Mouse (Mus musculus) testis, adult 2 months (tissue): ENCODE data around the gene Slc4a4. TPM values are rescaled to one million over a fixed set of nuclear protein-coding genes. Genes with fewer than 3 reads are reported as not detected.

Source experiments
- H3K27ac ChIP-seq: fragments of 200-500 bp; 2 replicates; pipeline ENCODE4 v1.5.1; 2012; ENCODE audit warnings: low read depth, low read length; ENCODE audit not compliant: control insufficient read depth, insufficient read depth
- H3K27me3 ChIP-seq: fragments of 200-500 bp; 2 replicates; pipeline ENCODE4 v1.6.1; 2012; ENCODE audit warnings: mild to moderate bottlenecking, low read length, moderate library complexity; ENCODE audit not compliant: control insufficient read depth, insufficient read depth
- H3K36me3 ChIP-seq: fragments of 200-500 bp; 2 replicates; pipeline ENCODE4 v1.6.1; 2012; ENCODE audit warnings: mild to moderate bottlenecking, low read length; ENCODE audit not compliant: control insufficient read depth, insufficient read depth
- H3K4me1 ChIP-seq: fragments of 200-500 bp; 2 replicates; pipeline ENCODE4 v1.6.1; 2012; ENCODE audit warnings: low read length; ENCODE audit not compliant: control insufficient read depth, insufficient read depth
- H3K4me3 ChIP-seq: fragments of 200-500 bp; 2 replicates; pipeline ENCODE4 v1.5.1; 2012; ENCODE audit warnings: low read depth, mild to moderate bottlenecking, low read length, moderate library complexity, mixed read lengths; ENCODE audit not compliant: control insufficient read depth
- CTCF ChIP-seq: fragments of 200-500 bp; IDR thresholded peaks from 2 replicates; pipeline ENCODE4 v1.5.1; 2012; ENCODE audit warnings: low read depth, mild to moderate bottlenecking, inconsistent platforms, low read length, moderate library complexity; ENCODE audit not compliant: control insufficient read depth, insufficient read depth, insufficient replicate concordance
- POLR2A ChIP-seq: fragments of 200-500 bp; IDR thresholded peaks from 2 replicates; pipeline ENCODE4 v1.6.1; 2012; ENCODE audit warnings: low read depth, mild to moderate bottlenecking, inconsistent platforms, low read length, moderate library complexity; ENCODE audit not compliant: control insufficient read depth
- polyA plus RNA-seq: library from polyadenylated mRNA; depleted of rRNA; stranded (reverse); fragments of >200 nt; gene quantifications from 2 replicates; pipeline ENCODE4 v1.2.3, GENCODE M21; 2012

The Slc4a4 gene
- polyA plus RNA-seq, 1 experiment: 0.38 TPM

DNA sequence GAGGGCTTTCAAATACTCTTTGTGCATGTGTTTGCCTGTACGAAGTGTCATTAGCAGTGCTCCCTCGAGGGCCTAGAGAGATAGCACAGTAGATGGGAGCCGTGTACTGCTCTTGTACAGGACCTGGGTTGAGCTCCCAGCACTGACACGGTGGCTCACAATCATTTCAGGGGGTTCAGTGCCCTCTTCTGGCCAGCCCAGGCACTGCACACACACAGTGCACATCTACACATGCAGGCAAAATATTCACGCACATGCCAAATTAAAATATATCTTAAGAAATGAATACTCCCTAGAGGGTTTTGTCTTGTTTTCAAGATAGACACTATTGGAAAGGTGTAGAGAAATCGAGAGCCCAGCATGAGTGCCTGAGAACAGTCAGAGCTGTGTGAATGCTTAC is 10.0 kb downstream of the Slc4a4 start:
- H3K36me3 ChIP-seq: no peaks in the 10 kb centered on the region
- H3K27ac ChIP-seq: no peak overlapping the region
- TF ChIP-seq CTCF (peak; percentile 64; the same call in 1 of the 2 replicates), POLR2A (no peak)
- H3K27me3 ChIP-seq: no peaks in the 10 kb centered on the region
- no peaks in the 10 kb centered on the region for H3K4me1 ChIP-seq
- H3K4me3 ChIP-seq: no peak overlapping the region

DNA sequence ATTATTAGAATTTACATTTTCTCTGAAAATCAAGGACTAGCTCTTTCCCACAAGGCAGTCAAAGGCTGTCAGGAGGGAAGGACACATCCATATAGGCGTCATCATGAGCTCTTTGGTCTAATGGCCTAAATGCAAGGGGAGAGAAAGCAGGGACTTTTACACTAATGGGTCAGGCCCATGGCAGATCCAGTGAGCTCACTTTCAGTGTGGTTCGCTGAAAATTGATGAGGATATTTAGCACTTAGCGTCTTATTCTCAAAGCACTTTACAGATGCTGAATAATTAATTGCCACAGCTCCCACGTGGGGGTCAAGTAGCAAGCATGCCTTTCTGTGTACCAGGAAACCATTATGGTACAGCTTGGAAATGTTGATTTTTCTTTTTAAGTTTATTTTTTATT is 16.5 kb downstream of the Slc4a4 start:
- TF ChIP-seq POLR2A (no peak), CTCF (no peak)
- Histone ChIP-seq H3K4me1 (no peaks in the 10 kb centered on the region), H3K27ac (no peak overlapping the region), H3K27me3 (no peaks in the 10 kb centered on the region), H3K4me3 (no peak overlapping the region), H3K36me3 (no peaks in the 10 kb centered on the region)

DNA sequence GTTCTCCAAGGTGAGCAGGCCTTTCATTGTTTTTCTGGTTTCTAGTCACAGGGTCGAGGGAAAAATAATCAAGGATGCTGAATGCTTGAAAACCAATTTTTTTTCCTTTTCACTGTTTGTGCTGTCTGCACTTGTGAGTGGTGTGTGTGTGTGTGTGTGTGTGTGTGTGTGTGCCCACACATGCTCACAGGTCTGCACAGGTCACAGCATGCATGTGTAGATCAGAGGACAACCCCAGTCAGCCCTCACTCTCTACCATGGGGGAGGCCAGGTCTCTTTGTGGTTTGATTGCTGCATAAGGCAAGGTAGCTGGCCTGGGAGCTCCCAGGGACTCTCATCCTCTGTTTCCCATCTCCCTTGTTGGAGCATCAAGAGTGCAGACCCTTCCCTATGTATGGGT is 16.9 kb downstream of the Slc4a4 start:
- no peaks in the 10 kb centered on the region for H3K4me1 ChIP-seq

DNA sequence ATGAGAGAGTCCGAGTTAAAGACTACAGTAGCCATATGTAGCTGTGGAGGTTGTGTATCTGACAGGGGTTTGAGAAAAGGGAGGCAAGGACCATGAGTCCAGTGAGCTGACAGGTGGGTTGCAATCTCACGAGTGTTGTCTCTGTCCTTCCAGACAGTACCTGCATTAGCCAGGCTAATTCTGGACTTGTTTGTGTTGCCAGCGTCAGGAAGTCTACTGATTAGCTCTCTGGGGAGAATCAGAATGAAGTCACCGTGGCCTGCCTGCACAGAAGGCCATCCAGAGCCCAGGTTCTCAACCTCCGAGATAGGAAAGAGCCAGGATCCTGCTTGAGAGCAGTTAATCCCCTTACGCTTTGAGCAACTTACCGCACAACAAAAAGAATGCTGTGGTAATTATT is 18.2 kb downstream of the Slc4a4 start:
- Histone ChIP-seq H3K4me1 (no peaks in the 10 kb centered on the region), H3K27me3 (no peaks in the 10 kb centered on the region), H3K27ac (no peak overlapping the region), H3K36me3 (no peaks in the 10 kb centered on the region), H3K4me3 (no peak overlapping the region)
- TF ChIP-seq CTCF (no peak), POLR2A (no peak)

More for the DNA sequence above, 16.9 kb downstream of the Slc4a4 start:
- Histone ChIP-seq H3K27me3 (no peaks in the 10 kb centered on the region), H3K4me3 (no peak overlapping the region), H3K36me3 (no peaks in the 10 kb centered on the region), H3K27ac (no peak overlapping the region)
- TF ChIP-seq CTCF (no peak), POLR2A (no peak)

DNA sequence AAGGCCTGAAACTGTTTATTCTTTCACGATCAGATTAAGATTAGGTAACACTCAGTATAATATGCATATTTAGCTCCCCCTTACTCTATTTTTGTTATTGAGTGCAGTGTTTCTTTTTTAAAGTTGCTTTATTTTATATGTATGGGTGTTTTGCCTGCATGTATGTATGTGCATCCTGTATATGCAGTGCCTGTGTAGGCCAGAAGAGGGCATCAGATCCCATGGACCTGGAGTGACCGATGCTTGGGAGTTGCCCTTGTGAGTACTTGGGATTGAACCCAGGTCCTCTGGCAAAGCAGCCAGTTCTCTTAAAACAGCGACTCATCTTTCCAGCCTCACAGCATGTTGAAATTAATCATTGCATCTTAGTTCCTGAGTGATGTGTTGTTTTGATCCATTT is 21.0 kb downstream of the Slc4a4 start:
- H3K27me3 ChIP-seq: no peaks in the 10 kb centered on the region
- no peaks in the 10 kb centered on the region for H3K4me1 ChIP-seq
- no peak overlapping the region for H3K27ac ChIP-seq
- no peaks in the 10 kb centered on the region for H3K36me3 ChIP-seq
- H3K4me3 ChIP-seq: no peak overlapping the region
- TF ChIP-seq POLR2A: no peak
- peak; percentile 35; the same call in 1 of the 2 replicates for TF ChIP-seq CTCF

DNA sequence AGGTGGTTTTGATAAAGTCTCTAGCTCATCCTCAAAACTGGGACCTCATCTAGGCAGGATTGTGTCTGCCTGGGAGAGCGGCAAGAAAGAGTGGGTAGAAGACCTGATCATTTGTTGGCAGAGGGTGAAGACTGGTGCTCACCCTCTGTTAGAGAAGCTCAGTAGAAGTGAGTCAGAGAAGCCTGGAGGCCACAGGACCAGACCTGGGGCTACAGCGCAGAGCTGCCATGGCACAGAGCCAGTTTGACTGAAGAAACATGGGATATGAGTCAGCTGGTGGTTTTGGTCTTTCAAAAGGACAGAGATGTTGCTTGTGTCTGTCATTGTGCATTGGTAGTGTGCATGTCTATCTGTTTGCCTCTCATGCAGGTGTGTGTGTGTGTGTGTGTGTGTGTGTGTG is 26.0 kb downstream of the Slc4a4 start:
- Histone ChIP-seq H3K4me3 (no peak overlapping the region), H3K4me1 (no peaks in the 10 kb centered on the region), H3K27ac (no peak overlapping the region), H3K36me3 (no peaks in the 10 kb centered on the region), H3K27me3 (no peaks in the 10 kb centered on the region)
- TF ChIP-seq CTCF (no peak), POLR2A (no peak)

DNA sequence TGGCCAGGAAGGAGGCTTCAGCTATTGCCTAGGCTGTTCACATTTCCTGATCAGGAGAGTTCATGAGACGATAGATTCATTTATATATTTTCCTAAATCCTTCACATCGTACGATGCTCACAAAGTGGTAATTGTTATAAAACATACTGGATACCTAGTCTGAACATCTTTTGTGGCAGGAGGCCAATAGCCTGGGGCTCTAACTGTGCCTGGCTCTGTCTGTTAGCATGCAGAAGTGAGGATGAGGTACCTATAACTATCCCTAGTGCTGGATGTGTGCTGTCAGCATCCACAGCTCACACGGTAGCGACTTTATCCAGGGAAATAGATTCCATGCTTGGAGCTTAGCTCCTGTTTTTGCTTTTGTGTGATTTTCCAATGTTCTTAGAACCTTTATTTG is 28.5 kb downstream of the Slc4a4 start:
- H3K4me1 ChIP-seq: no peaks in the 10 kb centered on the region
- H3K27ac ChIP-seq: no peak overlapping the region
- no peaks in the 10 kb centered on the region for H3K36me3 ChIP-seq
- TF ChIP-seq POLR2A: no peak
- TF ChIP-seq CTCF: no peak
- H3K27me3 ChIP-seq: no peaks in the 10 kb centered on the region
- H3K4me3 ChIP-seq: no peak overlapping the region

DNA sequence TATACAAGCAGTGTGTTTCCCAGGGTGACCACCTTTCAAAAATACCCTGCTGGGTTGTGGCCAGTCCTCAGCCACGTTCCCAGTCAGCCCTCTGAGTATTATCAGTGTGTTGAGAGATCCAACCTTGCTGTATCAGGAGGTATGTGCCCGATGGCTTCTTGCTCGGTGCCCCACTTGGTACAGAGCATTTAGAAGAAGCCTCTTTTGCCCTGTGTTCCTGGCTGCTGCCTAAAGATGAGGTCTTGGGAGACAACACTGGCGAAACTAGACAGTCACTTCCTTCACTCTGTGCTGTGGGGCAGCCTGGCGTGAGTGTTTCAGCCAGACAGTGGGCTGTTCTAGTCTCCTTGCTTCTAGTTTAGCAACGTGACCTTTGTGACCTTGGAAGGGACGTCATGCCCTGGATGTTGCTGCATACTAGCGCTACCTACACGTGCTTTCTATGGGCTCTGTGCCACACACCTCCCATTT is 29.9 kb downstream of the Slc4a4 start:
- H3K27me3 ChIP-seq: no peaks in the 10 kb centered on the region
- H3K4me1 ChIP-seq: no peaks in the 10 kb centered on the region
- H3K36me3 ChIP-seq: no peaks in the 10 kb centered on the region
- H3K27ac ChIP-seq: no peak overlapping the region
- no peak overlapping the region for H3K4me3 ChIP-seq
- TF ChIP-seq CTCF (no peak), POLR2A (no peak)
